Mouse (Mus musculus) neural tube, embryonic 12.5 days (tissue): ENCODE measurements around the gene Mnt. TPM values are rescaled to one million over a fixed set of nuclear protein-coding genes. Genes with fewer than 3 reads are reported as not detected.

ENCODE experiments used
- ATAC-seq: fragments of 200-750 bp; cut with Nextera tagmentation; 2 replicates; pipeline ENCODE4 v1.8.0; 2017; ENCODE audit warnings: low read depth, mild to moderate bottlenecking, moderate TSS enrichment, moderate library complexity; ENCODE audit not compliant: low FRiP score
- H3K27ac ChIP-seq: fragments of 300-500 bp; sonication (generic); 2 replicates; pipeline ENCODE4 v1.5.1; 2016
- H3K27me3 ChIP-seq: fragments of 300-500 bp; sonication (generic); replicated peaks from 2 replicates; pipeline ENCODE4 v1.6.1; 2016; ENCODE audit warnings: mild to moderate bottlenecking
- H3K36me3 ChIP-seq: fragments of 300-500 bp; sonication (generic); 2 replicates; pipeline ENCODE4 v1.6.1; 2016; ENCODE audit warnings: mild to moderate bottlenecking
- H3K4me1 ChIP-seq: fragments of 300-500 bp; sonication (generic); 2 replicates; pipeline ENCODE4 v1.6.1; 2016
- H3K4me2 ChIP-seq: fragments of 300-500 bp; sonication (generic); replicated peaks from 2 replicates; pipeline ENCODE4 v1.6.1; 2016; ENCODE audit warnings: mild to moderate bottlenecking
- H3K4me3 ChIP-seq: fragments of 300-500 bp; sonication (generic); 2 replicates; pipeline ENCODE4 v1.5.1; 2016
- H3K9ac ChIP-seq: fragments of 300-500 bp; sonication (generic); 2 replicates; pipeline ENCODE4 v1.6.1; 2016; ENCODE audit warnings: mild to moderate bottlenecking
- H3K9me3 ChIP-seq: fragments of 300-500 bp; sonication (generic); 2 replicates; pipeline ENCODE4 v1.6.1; 2016; ENCODE audit warnings: mild to moderate bottlenecking
- WGBS: fragments of 180-500 bp; shearing (Covaris S2); methylation state at CpG from one replicate; pipeline ENCODE4 v1.1.7; 2016; 5-methylcytosine and 5-hydroxymethylcytosine counted together
- polyA plus RNA-seq: library from polyadenylated mRNA; unstranded; fragments of >200 nt; fragmentation: Nextera tagmentation; extraction: Ambion mirVana; gene quantifications from 2 replicates; pipeline ENCODE4 v1.2.1, GENCODE M21; 2016

Mnt gene
- polyA plus RNA-seq, 1 experiment from 2014 or later: 9.0 TPM

DNA sequence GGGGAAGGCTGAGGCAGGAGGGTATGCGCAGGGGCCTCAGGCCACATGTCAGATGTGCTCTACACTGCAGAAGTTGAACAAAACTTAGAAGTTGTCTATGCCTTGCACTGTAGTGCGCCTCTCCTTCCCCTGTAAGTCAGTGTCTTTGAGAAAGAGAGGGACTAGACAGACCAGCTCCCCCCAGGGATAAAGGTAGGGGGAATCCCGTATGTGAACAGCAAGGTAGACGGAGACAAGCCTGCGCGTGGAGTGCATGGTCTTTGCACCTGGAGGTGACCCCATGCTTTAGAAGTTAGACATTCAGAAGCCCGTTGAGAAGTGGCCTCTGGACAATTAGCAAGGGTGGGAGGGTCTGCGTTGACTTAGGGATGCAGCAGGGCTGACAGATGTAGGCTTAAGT, 10.0 kb downstream of the Mnt start:
- H3K9me3 ChIP-seq: peaks cover 3% of the 10 kb centered on the region; the same call in 1 of the 2 replicates
- H3K36me3 ChIP-seq: peaks cover 44% of the 10 kb centered on the region
- H3K27me3 ChIP-seq: no peaks in the 10 kb centered on the region
- no peak overlapping the region for H3K4me2 ChIP-seq
- WGBS: 92% methylated on average over 8 of the region's 8 CpGs
- no peak overlapping the region for H3K4me3 ChIP-seq
- H3K9ac ChIP-seq: no peak overlapping the region
- H3K4me1 ChIP-seq: peaks cover 23% of the 10 kb centered on the region
- ATAC-seq: no peak
- no peak overlapping the region for H3K27ac ChIP-seq

DNA sequence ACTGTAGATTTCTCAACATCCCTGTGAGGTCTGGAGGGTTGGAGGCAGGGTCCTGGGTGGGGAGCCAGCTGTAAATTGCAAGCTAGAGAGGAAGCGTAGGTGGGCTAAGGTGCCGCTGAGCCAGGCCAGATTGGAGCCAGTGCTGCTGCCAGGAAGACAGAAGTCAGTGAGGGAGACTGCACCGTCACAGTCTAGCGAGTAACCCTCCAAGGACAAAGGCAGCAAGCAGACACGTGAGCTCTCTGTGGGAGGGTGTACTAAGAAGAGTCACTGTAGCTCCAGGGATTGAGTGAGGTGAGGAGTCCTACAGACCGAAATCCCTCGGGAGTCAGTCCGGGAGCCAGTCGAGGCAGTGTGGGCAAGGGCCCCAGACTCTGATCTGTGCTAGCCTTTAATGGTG, 10.6 kb downstream of the Mnt start:
- Histone ChIP-seq H3K4me2 (no peak overlapping the region), H3K27ac (no peak overlapping the region), H3K4me1 (peaks cover 23% of the 10 kb centered on the region), H3K36me3 (peaks cover 46% of the 10 kb centered on the region), H3K9me3 (peaks cover 4% of the 10 kb centered on the region; the same call in 1 of the 2 replicates), H3K9ac (no peak overlapping the region), H3K27me3 (no peaks in the 10 kb centered on the region), H3K4me3 (no peak overlapping the region)
- 82% methylated on average over 9 of the region's 9 CpGs for WGBS
- no peak for ATAC-seq

DNA sequence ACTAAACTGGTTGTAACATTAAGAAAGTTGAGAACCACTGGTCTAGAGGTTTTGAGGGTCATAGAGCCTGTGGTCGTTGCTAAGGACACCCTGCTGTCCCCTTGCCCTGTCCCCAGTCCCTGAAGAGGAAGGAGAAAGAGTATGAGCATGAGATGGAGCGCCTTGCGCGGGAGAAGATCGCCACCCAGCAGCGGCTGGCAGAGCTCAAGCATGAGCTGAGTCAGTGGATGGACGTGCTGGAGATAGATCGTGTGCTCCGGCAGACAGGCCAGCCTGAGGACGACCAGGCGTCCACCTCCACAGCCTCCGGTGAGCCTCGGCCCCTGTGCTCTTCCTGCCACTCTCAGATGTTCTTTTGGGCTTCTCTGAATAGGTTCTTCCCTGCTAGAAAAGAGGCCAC, 11.3 kb downstream of the Mnt start:
- no peaks in the 10 kb centered on the region for H3K27me3 ChIP-seq
- peaks cover 4% of the 10 kb centered on the region; the same call in 1 of the 2 replicates for H3K9me3 ChIP-seq
- 89% methylated on average over 13 of the region's 13 CpGs for WGBS
- no peak overlapping the region for H3K4me2 ChIP-seq
- H3K9ac ChIP-seq: no peak overlapping the region
- H3K36me3 ChIP-seq: peaks cover 42% of the 10 kb centered on the region
- ATAC-seq: no peak
- H3K27ac ChIP-seq: no peak overlapping the region
- no peak overlapping the region for H3K4me3 ChIP-seq
- H3K4me1 ChIP-seq: peaks cover 17% of the 10 kb centered on the region

DNA sequence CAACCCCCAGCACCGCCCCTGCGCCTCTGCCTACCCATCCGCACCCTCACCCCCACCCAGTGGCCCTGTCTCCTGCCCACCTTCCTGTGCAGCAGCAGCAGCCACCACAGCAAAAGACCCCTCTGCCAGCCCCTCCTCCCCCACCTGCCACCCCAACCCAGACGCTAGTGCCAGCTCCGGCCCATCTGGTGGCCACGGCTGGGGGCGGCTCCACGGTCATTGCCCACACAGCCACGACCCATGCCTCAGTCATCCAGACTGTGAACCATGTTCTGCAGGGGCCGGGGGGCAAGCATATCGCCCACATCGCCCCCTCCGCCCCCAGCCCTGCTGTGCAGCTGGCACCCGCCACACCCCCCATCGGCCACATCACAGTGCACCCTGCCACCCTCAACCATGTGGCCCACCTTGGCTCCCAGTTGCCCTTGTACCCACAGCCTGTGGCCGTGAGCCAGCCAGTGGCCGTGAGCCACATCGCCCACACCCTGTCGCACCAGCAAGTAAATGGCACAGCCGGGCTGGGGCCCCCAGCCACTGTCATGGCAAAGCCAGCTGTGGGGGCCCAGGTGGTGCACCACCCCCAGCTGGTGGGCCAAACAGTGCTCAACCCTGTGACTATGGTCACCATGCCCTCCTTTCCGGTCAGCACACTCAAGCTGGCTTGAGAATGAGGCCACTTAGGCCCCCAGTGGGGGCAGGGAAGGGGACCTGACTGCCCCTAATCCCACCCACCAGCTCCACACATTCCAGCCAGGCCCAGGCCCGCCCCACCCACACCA, 12.1 kb downstream of the Mnt start:
- no peak overlapping the region for H3K4me3 ChIP-seq
- peaks cover 42% of the 10 kb centered on the region for H3K36me3 ChIP-seq
- no peaks in the 10 kb centered on the region for H3K27me3 ChIP-seq
- H3K9ac ChIP-seq: peak overlapping the region; percentile 22; the same call in 1 of the 2 replicates
- WGBS: 92% methylated on average over 22 of the region's 22 CpGs
- H3K4me2 ChIP-seq: no peak overlapping the region
- H3K9me3 ChIP-seq: peaks cover 4% of the 10 kb centered on the region; the same call in 1 of the 2 replicates
- ATAC-seq: no peak
- peaks cover 9% of the 10 kb centered on the region for H3K4me1 ChIP-seq
- H3K27ac ChIP-seq: no peak overlapping the region

- H3K27me3 ChIP-seq: no peaks in the 10 kb centered on the region
- H3K4me2 ChIP-seq: no peak overlapping the region
- peak overlapping the region; percentile 22; the same call in 1 of the 2 replicates for H3K9ac ChIP-seq
- peaks cover 4% of the 10 kb centered on the region; the same call in 1 of the 2 replicates for H3K9me3 ChIP-seq
- peaks cover 42% of the 10 kb centered on the region for H3K36me3 ChIP-seq
- no peak overlapping the region for H3K4me3 ChIP-seq
- ATAC-seq: no peak
- H3K4me1 ChIP-seq: peaks cover 9% of the 10 kb centered on the region; the same call in 1 of the 2 replicates
- 88% methylated on average over 2 of the region's 2 CpGs for WGBS
- H3K27ac ChIP-seq: no peak overlapping the region
Observed at GRCm38 (mm10) chr11:74843435-74843714, 12.7 kb downstream of the Mnt start.

DNA sequence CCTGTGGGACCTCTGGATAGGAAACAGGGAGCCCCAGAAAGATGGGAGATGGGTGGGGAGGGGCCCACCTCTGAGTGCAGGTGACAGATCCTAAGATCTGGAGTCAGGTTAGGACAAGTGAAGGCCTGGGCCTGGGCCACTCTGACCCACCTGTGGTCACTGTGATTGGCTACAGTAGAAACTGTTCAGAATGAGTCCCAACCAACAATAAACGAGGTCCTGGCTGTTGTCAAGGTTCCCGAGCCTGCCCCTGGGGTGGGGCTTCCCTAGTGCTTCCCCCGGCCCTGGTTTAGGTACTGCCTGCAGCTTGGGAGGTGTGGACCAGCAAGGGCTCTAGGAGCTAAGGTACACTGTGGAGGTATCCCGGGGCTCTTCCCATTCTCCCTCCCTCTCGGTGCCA, 13.0 kb downstream of the Mnt start:
- no peak overlapping the region for H3K27ac ChIP-seq
- H3K9ac ChIP-seq: peak overlapping the region; percentile 22; the same call in 1 of the 2 replicates
- no peak overlapping the region for H3K4me3 ChIP-seq
- no peak overlapping the region for H3K4me2 ChIP-seq
- ATAC-seq: no peak
- H3K36me3 ChIP-seq: peaks cover 42% of the 10 kb centered on the region
- H3K9me3 ChIP-seq: peaks cover 4% of the 10 kb centered on the region; the same call in 1 of the 2 replicates
- peaks cover 11% of the 10 kb centered on the region; the same call in 1 of the 2 replicates for H3K4me1 ChIP-seq
- WGBS: 67% methylated on average over 5 of the region's 5 CpGs
- H3K27me3 ChIP-seq: no peaks in the 10 kb centered on the region

- Histone ChIP-seq H3K4me3 (no peak overlapping the region), H3K4me1 (peaks cover 9% of the 10 kb centered on the region; the same call in 1 of the 2 replicates), H3K36me3 (peaks cover 43% of the 10 kb centered on the region), H3K9ac (no peak overlapping the region), H3K4me2 (no peak overlapping the region), H3K27me3 (no peaks in the 10 kb centered on the region), H3K9me3 (peaks cover 4% of the 10 kb centered on the region; the same call in 1 of the 2 replicates), H3K27ac (no peak overlapping the region)
- WGBS: 73% methylated on average over 3 of the region's 3 CpGs
- ATAC-seq: no peak
Observed at GRCm38 (mm10) chr11:74845784-74846183, 15.1 kb downstream of the Mnt start.

GRCm38 (mm10) chr11:74847919-74848521, 17.3 kb downstream of the Mnt start:
- peaks cover 9% of the 10 kb centered on the region; the same call in 1 of the 2 replicates for H3K4me1 ChIP-seq
- H3K27ac ChIP-seq: no peak overlapping the region
- 2% methylated on average over 13 of the region's 13 CpGs for WGBS

DNA sequence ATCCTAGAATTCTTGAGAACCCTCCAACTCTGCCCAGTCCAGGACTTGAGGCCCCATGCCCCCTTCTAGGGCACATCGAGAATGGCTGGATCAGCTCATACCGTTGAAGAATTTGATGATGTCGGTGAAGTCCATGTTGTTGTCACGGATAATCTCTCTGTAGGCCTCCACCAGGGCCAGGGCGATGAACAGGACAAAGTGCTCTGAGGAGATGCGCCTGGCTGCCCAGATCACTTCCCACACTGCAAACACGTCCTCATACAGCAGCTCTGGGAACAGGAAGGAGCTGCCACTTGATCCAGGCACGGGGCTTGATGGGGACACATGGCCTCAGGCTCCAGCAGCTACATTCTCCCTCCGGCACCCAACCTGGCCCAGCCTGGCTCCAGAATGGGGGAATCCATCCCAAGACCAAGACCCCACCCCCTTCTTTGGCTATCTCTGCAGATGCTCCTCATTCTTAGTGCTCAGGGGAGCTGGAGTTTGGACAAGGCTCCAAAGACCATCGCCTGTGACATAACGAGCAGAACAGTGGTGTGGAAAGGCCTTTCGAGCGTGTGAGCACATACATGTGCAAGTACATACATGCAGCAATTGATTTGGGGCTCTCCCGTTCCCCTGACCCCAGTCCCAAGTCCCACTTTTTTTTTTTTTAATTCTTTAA, 20.4 kb downstream of the Mnt start:
- 88% methylated on average over 14 of the region's 14 CpGs for WGBS
- Histone ChIP-seq H3K4me2 (no peak overlapping the region), H3K27ac (no peak overlapping the region), H3K36me3 (peaks cover 21% of the 10 kb centered on the region), H3K9ac (no peak overlapping the region), H3K4me3 (no peak overlapping the region), H3K4me1 (peaks cover 9% of the 10 kb centered on the region; the same call in 1 of the 2 replicates), H3K9me3 (no peaks in the 10 kb centered on the region), H3K27me3 (no peaks in the 10 kb centered on the region)
- no peak for ATAC-seq

More at GRCm38 (mm10) chr11:74847919-74848521, 17.3 kb downstream of the Mnt start:
- H3K4me2 ChIP-seq: no peak overlapping the region
- H3K27me3 ChIP-seq: no peaks in the 10 kb centered on the region
- H3K36me3 ChIP-seq: peaks cover 40% of the 10 kb centered on the region
- H3K9ac ChIP-seq: no peak overlapping the region
- H3K4me3 ChIP-seq: no peak overlapping the region
- ATAC-seq: peak; percentile 38; the same call in 1 of the 2 replicates
- H3K9me3 ChIP-seq: peaks cover 4% of the 10 kb centered on the region; the same call in 1 of the 2 replicates

DNA sequence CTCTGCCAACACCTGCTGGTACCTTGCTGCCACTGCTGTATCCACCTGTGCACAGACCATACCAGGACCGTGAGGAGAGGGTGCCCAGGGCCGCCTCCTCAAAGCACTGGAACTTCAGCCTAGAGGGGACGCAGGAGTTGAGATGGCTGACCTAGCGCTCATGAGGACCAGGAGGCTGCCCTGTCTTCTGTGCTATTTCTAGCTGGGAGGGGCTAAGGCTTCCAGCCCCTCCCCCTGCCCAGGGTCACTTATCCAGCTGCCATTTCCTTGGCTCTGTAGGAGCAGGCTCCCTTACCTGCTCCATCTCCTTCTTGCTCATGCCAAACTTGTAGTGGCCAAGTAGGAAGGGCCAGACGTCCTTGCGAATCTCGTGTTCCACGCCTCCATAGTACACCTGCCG, 27.0 kb downstream of the Mnt start:
- Histone ChIP-seq H3K9me3 (no peaks in the 10 kb centered on the region), H3K4me1 (no peaks in the 10 kb centered on the region), H3K27ac (no peak overlapping the region), H3K4me3 (no peak overlapping the region), H3K36me3 (peaks cover 27% of the 10 kb centered on the region), H3K4me2 (no peak overlapping the region), H3K27me3 (no peaks in the 10 kb centered on the region), H3K9ac (0 out of 2 replicates have a peak overlapping the region, but pooled peaks have one; percentile 17)
- 87% methylated on average over 9 of the region's 9 CpGs for WGBS
- no peak for ATAC-seq

DNA sequence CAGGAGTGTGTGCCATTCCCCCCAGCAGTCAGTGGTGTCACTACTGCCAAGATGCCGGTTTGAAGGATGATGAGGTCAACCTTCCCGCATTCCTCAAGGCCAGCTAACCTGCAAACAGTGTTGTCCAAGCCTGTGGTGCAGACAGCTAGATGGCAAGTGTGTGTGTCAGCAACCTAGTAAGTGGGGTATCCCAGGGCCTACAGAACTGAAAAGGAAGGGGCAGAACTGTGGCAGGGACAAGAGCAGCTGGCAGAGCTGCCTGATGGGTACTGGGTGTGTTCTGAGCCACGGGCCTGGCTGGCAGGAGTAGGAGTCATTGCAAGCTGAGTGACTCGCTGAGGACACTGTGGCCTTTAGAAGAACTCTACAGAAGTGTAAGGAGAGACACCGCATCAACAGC, 31.4 kb downstream of the Mnt start:
- no peak overlapping the region for H3K27ac ChIP-seq
- no peaks in the 10 kb centered on the region for H3K9me3 ChIP-seq
- H3K27me3 ChIP-seq: no peaks in the 10 kb centered on the region
- no peak overlapping the region for H3K4me3 ChIP-seq
- no peaks in the 10 kb centered on the region for H3K4me1 ChIP-seq
- ATAC-seq: no peak
- H3K4me2 ChIP-seq: no peak overlapping the region
- peaks cover 43% of the 10 kb centered on the region for H3K36me3 ChIP-seq
- H3K9ac ChIP-seq: no peak overlapping the region
- 87% methylated on average over 5 of the region's 5 CpGs for WGBS

- no peaks in the 10 kb centered on the region for H3K27me3 ChIP-seq
- no peak overlapping the region for H3K4me2 ChIP-seq
- H3K4me1 ChIP-seq: no peaks in the 10 kb centered on the region
- no peak overlapping the region for H3K4me3 ChIP-seq
- H3K36me3 ChIP-seq: peaks cover 41% of the 10 kb centered on the region
- H3K9me3 ChIP-seq: no peaks in the 10 kb centered on the region
- no peak for ATAC-seq
- H3K9ac ChIP-seq: no peak overlapping the region
- 24% methylated on average over 11 of the region's 11 CpGs for WGBS
- H3K27ac ChIP-seq: no peak overlapping the region
Observed at GRCm38 (mm10) chr11:74863471-74863870, 32.8 kb downstream of the Mnt start.
